Mouse (Mus musculus): ENCODE measurements around the gene Gpbar1.
"Not testable (repeated sequence)": the region's sequence is repeated elsewhere in the genome, so short reads cannot be mapped to it uniquely, and the experiment has no call there.

Gpbar1 gene

DNA sequence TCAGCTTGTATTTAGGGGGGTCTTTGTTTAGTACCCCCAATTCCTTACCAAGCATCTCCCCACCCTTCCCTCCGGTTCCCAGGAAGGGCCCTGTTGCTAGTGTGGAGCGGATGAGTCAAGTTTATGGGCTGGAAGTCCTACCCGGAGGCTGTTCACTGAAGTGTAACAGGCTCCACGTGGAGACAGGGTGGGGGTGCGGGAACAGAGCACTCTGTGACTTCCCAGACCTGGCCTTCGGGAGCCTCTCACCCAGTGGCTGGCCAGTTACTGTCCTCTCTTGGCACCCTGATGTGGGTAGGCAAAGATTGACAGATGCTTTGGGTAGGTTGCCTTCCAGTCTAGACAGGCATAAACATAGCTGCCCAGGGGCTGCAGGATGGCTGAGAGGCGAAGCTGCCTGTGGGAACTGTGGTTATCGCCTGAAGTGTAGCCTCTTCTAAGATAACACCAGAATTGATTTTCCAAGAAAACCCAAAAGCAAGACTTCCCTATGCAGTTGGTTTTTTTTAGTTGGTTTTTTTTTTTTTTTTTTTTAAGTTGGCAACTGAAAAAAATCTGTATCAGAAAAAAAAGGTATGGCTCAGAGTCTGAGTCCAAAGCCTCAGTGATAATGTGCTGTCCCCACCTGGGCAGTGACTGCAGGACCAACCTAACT is 340 bp upstream of the Gpbar1 start:
- no peak for DNase-seq (ENCODE audit: low read depth, low spot score)

DNA sequence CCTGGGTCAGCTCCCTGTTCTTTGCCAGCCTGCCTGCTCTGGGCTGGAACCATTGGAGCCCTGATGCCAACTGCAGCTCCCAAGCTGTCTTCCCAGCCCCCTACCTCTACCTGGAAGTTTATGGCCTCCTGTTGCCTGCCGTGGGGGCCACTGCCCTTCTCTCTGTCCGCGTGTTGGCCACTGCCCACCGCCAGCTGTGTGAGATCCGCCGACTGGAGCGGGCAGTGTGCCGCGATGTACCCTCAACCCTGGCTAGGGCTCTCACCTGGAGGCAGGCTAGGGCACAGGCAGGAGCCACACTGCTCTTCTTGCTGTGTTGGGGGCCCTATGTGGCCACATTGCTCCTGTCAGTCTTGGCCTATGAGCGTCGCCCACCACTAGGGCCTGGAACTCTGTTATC is 638 bp downstream of the Gpbar1 start:
- no peak for DNase-seq (ENCODE audit: low read depth, low spot score)

DNA sequence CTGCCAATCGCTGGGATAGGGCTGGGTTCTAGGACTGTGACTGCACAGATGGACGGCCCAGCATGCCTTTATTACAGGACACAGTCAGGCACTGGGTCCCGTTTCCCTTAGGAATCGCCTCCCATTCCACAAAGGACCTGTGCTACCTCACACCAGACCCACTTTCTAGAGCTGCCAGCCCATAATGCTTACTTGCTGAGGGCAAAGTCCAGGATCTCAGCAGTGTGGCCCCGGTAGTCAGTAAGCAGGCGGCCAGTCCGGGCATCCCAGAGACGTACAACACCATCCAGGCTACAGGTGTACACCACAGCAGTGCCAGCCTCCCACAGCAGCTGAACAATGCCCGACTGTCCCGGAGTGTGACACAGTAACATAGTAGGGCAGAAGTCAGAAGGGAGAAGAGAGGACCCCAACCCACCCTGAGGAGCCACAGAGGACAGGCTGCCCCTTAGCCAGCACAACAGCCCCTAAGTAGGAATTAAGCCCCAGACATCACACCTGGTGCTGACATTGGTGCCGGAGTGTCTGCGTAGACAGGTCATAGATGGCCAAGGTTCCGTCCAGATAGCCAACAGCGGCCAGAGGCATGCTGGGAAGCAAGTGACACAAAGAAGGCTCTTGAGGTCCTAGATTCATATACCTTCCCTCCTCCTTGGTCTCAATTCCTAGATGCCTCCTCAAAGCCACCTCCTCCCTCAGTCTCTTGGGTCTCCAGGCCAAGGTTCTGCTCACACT is 2.4 kb downstream of the Gpbar1 start:
- no peak for DNase-seq (ENCODE audit: low read depth, low spot score)

DNA sequence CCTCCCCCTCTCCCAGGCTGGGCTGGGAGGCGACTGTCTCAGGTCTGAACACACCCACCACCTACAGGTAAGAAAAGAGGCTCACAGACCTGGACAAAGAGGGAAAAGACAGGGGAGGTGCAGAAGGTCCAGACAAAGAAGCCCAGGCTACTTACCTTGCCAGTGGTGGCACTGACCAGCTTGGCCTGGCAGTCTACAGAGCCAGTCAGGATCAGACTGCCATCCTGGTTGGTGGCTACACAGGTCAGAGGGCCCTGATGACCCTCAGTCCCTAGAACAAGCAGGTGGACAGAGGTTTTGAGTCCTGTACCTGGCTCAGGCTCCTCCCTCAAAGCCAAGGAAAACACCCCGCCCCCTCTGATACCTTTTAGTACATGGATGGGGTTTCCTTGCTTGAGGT is 3.0 kb downstream of the Gpbar1 start:
- no peak for DNase-seq (ENCODE audit: low read depth, low spot score)

DNA sequence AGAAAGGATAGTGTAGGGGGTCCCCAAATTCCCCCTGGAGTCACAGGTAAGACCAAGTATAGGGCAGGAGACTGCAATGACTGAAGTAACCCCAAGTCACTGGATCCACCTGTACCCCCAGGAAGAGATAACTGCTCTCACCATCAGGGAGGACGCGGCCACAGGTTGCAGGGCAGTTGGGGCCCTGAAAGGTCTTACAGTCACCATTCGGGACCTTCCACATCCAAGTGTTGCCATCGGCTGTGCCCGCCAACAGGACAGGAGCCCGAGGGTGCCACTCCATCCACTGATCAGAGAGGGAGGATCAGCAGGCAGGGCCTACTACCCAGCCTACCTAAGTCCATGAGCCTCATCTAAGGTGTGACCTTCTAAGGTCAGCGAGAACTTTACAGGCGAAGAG is 3.5 kb downstream of the Gpbar1 start:
- no peak for DNase-seq (ENCODE audit: low read depth, low spot score)

DNA sequence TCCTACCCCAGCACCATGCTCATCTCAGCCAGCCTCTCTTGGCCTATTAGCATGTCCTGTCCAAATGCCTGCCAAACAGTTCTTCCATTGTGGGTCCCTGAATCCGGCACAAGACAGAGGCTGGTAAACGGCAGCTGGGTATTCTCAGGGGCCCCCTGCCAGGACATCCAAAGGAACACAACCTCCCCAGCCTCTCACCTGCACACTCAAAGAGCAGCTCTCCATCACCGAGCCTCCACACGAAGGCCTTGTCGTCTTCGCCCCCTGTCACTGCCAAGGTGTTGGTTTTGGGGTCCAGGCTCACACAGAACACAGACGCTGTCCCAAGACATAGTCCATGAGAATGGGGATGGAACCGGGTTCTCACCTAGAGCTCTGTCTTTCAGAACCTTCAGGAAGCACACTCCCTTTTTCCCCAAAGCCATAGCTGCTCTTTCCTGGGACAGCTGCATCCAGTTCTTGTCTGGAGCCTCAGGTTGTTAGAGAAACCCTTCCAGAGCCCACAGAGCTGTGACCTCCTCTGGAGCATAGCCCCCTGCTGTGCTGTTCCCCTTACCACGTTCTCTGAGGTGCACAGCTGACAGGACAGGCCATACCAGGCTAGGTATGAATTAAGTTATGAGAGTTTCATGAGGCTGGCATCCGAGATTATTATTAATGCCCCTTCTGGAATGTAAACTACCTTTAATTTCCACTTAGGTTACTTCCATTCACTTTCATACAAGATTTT is 4.7 kb downstream of the Gpbar1 start:
- DNase-seq (ENCODE audit: low read depth, low spot score) = no peak

DNA sequence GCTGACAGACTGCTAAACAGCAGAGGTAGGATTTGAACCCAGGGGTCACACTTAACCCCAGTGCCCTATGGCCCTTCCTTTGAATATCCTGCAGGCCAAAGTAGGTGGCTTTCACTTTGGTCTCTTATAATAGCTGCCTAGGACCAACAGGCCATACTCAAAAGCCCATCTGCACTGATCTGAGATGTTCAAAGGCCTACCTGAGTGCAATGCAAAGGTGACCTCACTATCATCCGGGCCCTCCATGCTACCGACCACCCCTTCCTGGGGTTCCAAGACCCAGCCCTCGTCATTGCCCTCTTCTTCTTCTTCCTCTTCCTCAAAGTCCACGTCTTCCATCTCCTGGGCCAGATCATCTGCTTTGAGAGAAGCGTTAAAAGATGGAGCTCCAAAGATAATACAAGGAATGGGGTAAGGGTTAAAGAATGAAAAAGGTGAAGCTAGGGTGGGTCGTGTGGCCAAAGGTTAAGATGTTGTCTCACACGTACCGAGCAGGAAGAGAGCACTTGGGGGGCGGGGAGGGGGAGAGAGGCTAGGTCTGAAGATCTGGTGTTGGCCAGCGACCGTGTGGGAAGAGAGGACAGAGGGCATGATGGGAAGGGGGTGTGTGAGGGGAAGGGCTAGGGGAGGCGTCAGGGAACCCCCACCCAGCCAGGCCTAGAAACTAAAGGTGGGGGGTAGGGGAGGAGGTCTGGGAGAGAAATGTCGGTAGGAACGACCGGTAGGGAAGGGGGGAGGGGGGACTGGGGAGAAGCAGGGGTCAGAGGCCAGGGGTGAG is 5.5 kb downstream of the Gpbar1 start:
- DNase-seq (ENCODE audit: low read depth, low spot score) = no peak

DNA sequence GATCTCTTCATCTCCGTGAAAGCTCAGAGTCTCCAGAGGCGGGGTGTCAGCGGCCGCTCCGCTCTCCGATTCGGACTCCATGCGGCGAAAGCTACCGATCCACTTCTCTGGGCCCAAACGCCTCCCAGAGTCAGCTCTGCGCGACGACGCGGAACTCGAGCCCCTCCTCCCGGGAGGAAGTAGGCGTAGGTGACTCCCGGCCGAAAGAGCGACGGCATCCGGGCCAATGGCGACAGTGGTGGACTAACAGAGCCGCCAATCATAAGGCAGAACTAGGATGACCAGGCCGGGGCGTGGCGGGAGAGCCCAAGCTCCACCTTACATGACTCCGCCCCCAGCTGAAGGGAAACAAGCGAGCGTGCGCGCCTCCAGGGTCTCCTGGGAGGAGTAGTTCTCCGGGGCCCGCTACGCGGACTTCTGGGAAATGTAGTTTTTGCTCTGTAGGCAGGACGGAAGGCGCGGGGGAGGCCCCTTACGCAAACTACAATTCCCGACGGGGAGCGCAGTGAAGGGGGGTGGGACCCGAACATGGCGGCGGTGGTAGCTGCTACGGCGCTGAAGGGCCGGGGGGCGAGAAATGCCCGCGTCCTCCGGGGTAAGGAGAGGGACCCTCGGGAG is 6.3 kb downstream of the Gpbar1 start, which contains the start of the genes Aamp and Pnkd:
TSS of gene Aamp (minus strand) at position 196 of the 618 bp plus-strand sequence.
TSS of gene Pnkd (plus strand) at position 388 of the 618 bp plus-strand sequence.
- peak; percentile 99 for DNase-seq (ENCODE audit: low read depth, low spot score)

DNA sequence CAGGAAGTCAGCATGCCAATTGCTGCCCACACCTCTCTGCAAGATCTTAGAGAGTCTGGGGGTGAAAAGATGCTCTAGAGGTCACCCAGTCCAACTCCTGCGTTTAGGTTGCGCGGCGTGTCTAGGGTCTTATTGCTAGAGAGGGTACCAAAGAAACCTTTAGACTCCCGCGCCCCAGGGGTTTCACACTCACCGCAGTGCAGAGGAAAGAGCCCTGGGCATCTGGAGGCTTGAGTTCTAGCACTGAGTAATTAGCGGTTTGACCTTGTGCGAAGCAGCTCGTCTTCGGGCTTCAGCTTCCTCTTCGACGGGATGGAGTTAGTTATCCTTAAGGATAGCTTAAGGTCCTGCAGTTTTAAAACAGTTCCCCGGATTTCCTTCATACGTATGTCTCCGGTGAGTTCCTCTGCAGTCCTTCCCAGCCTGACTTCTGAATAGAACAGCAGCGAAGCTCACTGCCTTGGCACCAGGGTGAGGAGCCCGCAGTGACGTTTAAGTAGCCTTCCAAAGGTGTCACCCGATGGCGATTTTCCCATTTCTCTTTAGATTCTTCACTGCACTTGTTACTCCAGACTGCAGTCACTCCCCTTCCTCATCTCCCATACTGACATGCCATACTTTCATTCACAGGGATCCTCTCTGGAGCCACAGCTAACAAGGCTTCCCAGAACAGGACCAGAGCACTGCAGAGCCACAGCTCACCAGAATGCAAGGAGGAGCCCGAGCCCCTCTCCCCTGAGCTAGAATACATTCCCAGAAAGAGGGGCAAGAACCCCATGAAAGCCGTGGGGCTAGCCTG is 7.1 kb downstream of the Gpbar1 start:
- no peak for DNase-seq (ENCODE audit: low read depth, low spot score)

DNA sequence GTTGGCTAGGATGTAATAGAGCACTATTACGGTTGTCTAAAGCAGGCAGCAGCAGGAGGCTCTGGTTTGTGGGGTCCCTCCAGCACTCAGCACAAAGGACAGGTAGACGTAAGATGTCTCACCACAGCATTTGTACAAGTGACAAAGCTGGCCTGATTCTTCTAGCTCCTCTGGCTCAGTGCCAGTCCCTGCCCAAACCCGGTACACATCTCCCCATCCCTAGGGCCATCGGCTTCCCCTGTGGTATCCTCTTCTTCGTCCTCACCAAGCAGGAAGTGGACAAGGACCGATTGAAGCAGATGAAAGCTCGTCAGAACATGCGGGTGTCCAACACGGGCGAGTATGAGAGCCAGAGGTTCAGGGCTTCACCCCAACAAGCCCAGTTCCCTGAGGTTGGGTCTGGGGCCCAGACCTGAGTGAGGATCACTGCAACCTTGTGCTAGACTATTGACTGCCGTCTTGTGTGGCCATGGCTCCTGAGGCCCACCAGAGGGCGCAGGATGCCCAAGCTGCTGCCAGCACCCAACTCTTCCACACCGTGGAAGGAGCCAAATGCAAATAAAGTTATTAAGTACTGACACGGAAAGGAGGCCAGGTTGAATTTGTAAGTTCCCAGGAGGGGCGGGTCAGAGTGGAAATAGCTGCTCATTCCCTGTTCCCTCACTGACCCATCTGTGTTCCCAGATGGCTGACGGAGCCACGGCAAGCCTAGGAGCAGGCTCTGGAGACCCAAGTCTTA is 8.7 kb downstream of the Gpbar1 start:
- not testable (repeated sequence) for DNase-seq (ENCODE audit: low read depth, low spot score)

DNA sequence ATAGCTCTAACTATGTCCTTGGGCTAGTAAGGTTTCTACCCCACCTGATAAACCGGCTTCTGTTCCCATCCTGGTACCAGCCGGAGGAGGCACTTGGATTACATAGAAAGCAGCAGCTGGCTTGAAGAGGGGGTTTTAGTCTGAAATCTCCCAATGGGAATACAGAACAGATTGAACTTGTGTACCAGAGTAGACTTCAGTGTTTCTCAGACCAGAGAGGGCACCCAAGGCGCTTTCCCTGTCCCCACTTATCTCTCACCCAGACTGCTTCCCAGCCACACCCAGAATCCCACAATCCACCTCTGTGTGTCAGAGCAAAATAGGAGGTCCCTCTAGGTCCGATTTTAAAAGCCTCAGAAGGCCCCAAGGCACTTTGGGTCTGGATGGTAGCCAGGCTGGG is 10.0 kb downstream of the Gpbar1 start:
- DNase-seq (ENCODE audit: low read depth, low spot score) = no peak

DNA sequence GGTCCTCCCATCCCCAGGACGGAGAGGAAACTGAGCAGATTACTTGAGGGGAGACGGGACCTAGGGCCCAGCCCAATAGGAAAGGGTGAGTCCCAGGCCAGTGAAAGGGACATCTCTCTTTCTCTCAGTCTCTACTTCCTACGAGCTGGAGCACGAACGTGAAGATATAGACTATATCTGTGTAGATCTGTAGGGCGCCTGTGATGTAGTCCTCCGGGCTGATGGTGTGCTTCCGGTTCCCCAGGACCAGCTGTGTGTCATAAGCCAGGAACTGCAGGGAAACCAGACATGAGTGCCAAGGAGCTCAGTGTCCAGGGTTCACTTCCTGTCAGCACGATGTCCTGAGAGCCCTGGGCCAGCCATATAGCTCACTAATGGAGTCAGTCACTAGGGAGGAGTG is 10.9 kb downstream of the Gpbar1 start:
- DNase-seq (ENCODE audit: low read depth, low spot score) = no peak

DNA sequence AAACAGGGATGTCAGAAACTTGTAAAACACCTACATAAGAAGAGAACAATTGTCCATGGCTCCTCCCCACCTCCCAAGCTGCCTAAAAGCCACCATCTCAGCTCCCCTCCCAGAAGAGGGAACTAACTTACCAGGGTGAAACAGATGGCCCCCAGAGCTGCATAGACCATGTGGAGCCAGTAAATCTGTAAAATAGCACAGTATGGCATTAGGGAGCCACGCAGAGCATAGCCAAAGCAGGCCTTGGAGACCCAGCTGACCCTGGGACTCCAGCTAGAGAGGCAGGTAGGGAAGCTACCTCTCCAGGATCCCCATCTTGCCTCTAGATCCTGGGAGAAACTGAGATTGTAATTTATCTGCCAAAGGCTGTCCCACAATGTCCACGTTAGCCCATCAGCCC is 11.4 kb downstream of the Gpbar1 start:
- DNase-seq (ENCODE audit: low read depth, low spot score) = no peak

DNA sequence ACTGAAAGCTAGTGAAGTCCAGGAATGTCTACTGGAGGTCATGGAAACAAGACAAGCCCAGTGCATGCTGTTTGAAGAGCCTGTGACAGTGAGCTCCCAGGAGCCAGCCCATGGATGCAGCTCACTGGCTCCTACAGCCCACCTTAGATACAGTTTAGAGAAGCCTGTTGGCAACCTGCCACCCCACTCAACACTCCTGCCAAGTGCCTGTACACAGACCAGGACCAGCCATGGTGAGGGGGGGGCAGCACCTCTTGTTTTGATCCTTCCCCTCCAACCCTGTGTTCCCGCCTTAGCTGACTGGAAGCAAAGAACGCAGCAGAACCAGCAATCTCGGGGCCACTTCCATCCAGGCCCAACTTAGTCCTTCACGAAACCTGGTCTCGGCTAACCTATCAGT is 11.8 kb downstream of the Gpbar1 start:
- DNase-seq (ENCODE audit: low read depth, low spot score) = no peak

DNA sequence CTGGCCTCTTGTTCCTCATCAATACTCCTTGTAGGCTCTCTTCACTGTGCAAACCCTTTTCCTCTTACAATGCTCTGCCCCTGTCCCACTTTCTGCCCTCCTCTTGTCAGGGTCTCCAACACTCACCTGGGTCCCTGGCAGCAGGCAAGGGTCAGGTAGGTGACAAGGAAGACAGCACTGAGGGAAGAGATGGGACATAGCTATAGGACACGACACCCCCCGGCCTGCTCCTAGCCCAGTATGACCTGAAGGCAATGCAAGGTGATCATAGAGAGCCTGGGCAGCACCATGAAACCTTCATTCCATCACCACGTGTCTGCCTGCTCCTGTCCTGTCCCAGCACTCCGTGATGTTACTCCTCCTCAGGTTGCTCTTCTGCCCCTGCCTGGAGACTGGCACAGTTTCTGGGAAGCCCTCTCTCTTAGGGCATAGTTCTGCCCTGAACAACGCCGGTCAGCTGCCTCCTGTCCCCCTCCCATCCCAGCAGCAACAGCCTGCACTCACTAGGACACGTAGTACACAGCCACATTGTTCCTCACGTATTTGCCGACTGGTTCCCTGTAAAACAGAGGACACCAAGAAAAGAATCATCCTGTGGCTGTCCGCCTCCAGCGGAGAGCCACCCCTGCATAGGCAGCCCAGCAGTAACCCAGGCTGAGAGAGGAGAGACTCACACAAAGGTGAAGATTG is 14.1 kb downstream of the Gpbar1 start:
- no peak for DNase-seq (ENCODE audit: low read depth, low spot score)

DNA sequence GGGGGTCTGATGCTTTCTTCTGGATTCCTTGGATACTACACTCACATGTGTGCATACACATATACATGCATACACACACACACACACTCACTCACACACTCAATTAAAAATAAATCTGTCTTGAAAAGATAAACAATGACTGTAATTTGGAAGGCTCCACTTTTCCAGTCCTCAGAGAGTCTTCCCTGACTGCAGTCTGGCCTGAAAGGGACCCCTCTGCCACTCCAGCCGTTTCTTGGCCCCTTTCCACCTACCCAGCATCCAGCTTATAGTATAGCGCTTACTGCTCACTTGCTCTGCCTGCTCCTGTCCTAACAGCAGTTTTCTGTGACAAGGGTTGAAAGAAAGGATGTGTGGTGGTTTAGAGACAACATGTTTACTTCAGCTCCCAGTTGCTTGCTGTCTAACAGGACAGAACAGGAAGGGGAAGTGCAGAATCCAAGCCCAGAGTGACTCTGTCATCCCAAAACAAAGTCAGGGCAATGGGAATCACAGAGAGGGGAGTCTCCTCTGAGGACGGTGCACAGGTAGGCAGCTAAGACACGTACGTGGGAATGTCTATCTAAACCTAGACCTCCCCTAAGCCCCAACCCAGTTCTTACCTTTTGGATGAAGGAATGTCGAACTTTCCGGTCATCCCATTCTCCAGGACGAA is 15.1 kb downstream of the Gpbar1 start:
- no peak for DNase-seq (ENCODE audit: low read depth, low spot score)

DNA sequence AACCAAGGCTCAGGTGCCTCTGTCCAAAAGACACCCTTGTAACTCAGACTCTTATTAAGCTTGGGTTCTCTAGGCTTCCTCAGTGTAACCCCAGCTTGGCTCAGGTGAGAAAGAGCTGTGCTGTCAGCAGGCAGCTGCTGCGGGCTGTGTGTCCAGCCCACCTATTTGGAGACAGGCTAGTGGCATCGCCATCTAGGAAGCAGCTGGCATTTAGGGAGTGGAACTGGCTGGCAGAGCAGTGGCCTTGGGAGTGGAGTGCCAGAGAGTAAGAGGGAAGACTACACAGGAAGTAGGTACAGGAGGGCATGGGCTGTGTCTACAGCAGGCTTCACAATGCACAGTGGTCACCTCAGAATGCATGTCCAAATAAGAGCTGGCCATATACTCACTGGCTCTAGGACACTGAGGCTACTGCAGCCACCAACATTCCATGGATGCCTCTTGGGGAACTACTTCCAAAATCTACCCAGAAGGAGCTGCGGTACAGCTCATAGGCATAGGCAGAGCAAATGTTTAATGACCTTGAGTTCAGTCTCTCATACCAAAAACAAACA is 15.8 kb downstream of the Gpbar1 start:
- DNase-seq (ENCODE audit: low read depth, low spot score) = no peak

DNA sequence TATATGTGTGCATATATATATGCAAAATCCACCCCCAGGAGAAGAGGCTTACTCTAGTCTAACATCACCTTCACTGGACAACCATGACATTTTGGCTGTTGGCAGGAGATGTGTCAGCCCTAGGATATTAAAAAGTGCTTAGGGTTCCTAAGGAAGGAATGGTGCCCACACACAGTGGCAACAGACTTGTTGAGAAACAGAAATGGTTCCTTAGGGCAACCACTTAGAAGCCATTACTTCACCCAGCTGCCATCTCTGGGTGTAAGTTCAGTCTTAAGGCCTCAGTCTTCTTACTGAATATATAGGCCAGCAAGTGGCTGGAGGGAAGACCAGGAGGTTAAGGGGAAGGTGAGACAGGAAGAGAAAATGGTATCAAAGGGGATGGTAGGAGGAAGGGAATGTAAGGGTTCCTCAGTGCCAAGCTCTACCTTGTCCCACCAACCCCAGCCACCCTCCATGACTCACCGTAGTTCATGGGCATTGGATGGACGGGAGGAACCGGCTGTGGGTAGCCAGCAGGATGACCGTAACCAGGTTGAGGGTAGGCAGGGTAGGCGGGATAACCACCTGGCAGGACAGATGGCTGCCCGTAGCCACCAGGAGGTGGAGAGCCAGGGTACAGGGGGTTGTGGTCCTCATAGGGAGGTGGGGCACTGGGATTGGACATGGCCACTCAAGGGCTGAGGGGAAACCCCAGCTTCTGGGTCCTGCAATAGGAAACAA is 16.5 kb downstream of the Gpbar1 start:
- no peak for DNase-seq (ENCODE audit: low read depth, low spot score)
